Mouse (Mus musculus): ENCODE results near the gene Nsun2.

GRCm38 (mm10) chr13:69623843-69624242, 90.3 kb downstream of the Nsun2 start:
- TF ChIP-seq POLR2A (IDR thresholded peaks at IDR 0.05; ENCODE audit: extremely low read depth, insufficient read depth, low read length) (no peak), CTCF (IDR thresholded peaks at IDR 0.05; ENCODE audit: extremely low read depth, insufficient read depth, low read length) (no peak)

Data from cortical plate, adult 2 months (tissue).